Mouse (Mus musculus): ENCODE measurements around the gene Ppargc1a.

Ppargc1a gene

GRCm38 (mm10) chr5:51426406-51426805 is 141.1 kb downstream of the Ppargc1a start:
- no peak for DNase-seq (ENCODE audit: low read depth in 2 of 2, low spot score in 2 of 2)

GRCm38 (mm10) chr5:51416377-51416776 is 151.1 kb downstream of the Ppargc1a start:
- DNase-seq (ENCODE audit: low read depth in 2 of 2, low spot score in 2 of 2): no peak

GRCm38 (mm10) chr5:51415456-51415855 is 152.1 kb downstream of the Ppargc1a start:
- no peak for DNase-seq (ENCODE audit: low read depth in 2 of 2, low spot score in 2 of 2)

GRCm38 (mm10) chr5:51412303-51413117 is 155.0 kb downstream of the Ppargc1a start:
- DNase-seq (ENCODE audit: low read depth in 2 of 2, low spot score in 2 of 2): no peak

- no peak for DNase-seq (ENCODE audit: low read depth in 2 of 2, low spot score in 2 of 2)
Measured at GRCm38 (mm10) chr5:51410006-51410405, 157.5 kb downstream of the Ppargc1a start.

GRCm38 (mm10) chr5:51406406-51406805 is 161.1 kb downstream of the Ppargc1a start:
- DNase-seq (ENCODE audit: low read depth in 2 of 2, low spot score in 2 of 2): no peak

All from CD8-positive naive resting alpha-beta T cell, adult 2 months (primary cell).